Mouse (Mus musculus): ENCODE measurements around the gene Ptprcap. TPM values are rescaled to one million over a fixed set of nuclear protein-coding genes. Genes with fewer than 3 reads are reported as not detected.

The Ptprcap gene
- total RNA-seq, 2 experiments from 2014 or later, result 40.8 to 84.1 TPM

DNA sequence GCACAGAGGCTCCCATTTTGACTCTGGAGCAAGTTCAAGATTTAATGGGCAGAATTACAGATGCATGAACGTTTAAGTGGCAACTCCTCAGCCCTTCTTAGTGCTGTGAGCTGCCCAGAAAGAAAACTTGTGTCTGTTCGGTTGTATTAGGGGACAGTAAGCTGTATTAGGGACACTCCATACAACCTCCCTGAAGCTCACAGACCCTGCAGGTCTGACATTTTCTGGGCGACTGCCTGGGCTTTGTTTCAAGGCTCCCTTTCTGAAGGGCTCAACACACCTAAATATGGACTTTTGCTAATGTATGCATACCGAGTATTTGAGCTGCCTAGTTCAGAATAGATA, 10.1 kb downstream of the Ptprcap start:
- ATAC-seq (replicated peaks; ENCODE audit: poor library complexity, severe bottlenecking), result no peak

DNA sequence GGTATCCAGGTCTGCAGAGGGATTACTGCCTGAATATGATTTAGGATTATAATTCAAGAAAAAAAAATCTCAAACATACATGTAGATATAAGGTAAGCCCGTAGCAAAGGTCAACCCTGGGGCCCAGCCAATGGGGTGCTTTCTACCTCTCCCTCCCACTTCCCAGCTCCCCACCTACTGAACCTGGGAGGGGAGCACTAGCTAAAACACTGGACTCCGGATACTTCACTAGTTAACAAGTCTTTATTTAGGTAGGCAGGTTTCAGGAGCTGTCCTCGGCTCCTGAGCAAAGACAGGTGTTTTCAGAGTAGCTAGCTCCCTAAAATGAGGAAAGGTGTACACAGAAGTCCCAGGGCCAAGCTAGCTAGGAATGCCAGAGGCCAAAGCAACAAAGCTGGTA, 10.7 kb downstream of the Ptprcap start:
- no peak for ATAC-seq (replicated peaks; ENCODE audit: poor library complexity, severe bottlenecking)

DNA sequence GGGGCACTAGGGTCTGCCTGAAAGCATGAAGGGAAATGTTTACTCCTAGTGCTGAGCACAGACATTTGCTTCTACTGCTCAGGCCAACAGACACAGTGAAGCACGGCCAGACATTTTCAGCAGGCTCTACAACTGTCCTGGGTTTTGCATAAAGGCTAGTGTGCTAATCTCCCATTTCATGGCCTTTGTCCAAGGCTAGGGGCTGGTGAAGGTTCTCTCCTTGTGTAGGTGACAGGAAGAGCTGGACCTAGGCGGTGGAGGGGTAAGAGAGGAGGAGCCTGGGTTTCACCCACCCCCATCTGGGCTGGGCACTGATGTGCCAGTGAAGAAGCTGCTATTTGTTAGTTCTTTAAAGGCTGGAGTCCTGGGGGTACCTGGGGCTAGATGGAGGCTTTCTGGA, 11.3 kb downstream of the Ptprcap start:
- no peak for ATAC-seq (replicated peaks; ENCODE audit: poor library complexity, severe bottlenecking)

DNA sequence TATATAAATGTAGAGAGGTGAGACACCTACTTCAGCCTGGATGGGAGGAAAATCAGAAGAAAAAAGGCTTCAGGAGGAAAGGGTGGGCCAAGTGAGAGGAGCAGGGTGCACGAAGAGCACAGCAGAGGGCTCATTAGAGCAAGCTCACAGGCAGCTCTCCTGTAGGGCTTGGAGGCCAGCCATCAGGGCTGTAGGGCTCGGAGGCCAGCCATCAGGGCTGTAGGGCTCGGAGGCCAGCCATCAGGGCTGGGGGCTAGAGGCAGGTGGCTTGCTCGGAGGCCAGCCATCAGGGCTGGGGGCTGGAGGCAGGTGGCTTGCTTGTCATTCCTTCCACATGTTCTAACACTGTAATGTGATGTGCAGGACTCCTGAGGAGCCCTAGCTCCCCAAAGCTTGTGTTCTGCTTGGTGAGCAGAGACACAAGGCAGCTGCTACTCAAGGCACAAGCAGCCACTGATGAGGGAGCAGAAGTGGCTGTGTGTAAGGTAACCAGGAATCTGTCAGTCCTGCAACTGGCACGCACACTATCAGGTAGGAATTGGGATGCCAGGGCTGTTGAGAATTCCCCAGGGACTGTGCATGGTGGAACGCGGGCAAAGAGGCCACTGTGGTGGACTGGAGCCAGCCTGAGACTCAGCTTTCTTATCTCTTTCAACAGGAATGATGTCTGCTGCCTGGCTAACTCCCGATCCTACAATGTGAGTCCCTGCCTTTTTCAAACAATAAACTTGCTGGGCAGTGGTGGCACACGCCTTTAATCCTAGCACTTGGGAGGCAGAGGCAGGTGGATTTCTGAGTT, 13.5 kb downstream of the Ptprcap start:
- no peak for ATAC-seq (replicated peaks; ENCODE audit: poor library complexity, severe bottlenecking)

DNA sequence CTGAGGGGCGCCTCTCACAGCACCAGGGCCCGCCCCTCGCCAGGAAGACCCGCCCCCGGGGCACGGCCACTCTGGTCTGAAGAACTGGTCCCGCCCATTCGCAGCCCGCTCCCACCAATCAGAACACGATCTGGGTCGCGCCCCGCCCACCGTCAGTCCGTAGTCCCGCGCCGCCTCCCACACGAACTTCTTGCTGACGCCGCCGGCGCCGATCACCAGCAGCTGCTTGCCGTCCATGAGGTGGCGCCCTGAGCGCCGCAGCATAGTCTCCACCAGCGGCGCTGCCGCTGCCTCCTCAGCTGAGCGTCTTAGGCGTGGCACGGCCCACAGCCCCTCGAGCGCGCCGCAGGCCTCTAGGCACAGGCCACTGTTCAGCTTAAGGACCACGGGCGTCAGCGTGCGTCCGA, 16.0 kb downstream of the Ptprcap start:
- ATAC-seq (replicated peaks; ENCODE audit: poor library complexity, severe bottlenecking), result peak; percentile 93

DNA sequence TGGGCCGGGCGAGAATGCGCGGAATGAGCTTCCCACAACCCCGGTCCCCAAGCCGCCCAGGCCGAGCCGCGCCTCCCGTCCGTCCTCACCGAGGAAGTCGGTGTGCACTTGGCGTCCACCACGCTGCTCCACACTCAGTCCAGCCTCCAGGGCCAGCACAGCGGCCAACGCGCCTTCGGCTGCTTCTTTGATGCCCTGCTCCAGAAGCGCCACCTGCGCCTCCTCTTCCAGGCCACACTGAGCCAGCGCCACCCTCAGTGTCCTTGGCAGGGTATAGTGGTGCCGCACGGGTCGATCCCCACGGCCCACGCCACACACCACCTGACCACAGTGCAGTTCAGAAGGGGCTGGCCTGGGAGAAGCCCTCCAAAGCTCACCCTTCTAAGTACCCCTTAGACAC, 16.4 kb downstream of the Ptprcap start:
- ATAC-seq (replicated peaks; ENCODE audit: poor library complexity, severe bottlenecking), result no peak; the same call in 1 of the 2 replicates

DNA sequence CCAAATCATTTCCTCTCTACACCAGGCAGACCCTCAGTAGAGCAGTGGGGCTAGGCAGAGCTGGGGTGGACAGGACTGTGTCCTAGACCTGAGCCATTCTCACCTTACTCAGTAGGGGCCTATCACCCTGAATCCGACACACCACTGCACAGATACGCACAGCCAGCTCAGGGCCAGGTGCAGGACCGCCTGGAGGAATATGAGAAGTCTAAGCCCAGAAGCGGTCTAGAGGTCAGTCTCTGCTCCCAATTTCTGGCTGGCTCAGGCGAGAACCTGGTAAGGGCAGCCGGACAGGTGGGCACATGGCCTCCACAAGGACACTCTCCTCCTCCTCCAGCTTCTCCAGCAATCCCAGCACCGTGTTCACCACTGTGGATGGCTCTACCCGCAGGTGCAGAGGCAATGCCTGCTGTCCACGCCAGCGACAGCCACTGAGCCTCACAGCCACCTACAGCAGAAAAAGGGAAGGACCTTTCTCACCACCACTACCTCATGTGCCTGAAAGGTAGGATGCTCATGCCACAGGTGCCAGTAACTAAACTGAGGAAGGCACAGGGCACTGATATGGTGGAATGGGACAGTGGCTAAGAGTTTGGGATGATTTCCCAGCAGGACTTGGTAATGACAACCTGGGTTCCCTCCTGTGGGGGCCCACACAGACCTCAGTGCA, 17.5 kb downstream of the Ptprcap start:
- ATAC-seq (replicated peaks; ENCODE audit: poor library complexity, severe bottlenecking), result no peak

DNA sequence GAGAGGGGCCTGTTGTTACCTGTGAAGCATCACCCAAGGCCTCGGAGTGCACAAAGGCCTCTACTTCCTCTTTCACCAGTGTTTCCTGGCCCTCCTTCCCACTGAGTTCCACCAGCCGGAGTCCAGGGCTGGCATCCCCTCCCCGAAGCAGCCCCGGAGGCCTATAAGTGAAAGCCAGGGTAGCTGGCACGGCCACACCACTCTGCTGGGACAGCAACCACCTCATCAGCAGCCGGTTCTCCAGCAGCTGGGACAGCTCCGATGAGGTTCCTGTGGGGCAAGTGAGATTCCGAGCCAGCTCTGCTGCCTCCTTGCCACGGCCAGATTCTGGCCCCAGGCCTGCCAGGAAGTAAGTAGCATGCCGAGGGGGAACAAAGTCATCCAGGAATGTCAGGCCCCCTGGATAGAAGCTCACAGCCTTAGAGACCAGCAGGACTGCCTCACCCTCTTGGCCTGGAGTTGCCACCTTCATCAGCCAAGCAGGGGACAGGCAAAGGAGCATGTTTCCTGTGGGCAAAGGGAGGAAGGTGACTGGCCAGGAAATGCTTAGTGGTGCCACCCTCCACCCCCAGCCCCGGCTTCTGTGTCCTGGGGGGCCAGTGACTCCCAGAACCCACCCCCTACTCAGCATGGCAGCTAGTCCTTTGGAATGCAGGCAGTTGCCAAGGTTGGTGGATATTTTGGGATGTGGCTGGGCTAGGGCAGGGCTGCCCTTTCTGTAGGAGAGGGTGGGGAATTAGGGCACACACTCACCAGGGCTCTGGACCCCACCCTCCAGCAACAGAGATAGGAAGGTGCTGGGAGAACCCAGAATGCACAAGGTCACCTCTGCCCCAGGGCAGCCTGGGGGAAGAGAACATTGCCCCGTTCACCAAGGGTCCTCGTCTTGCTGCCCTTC, 18.2 kb downstream of the Ptprcap start:
- ATAC-seq (replicated peaks; ENCODE audit: poor library complexity, severe bottlenecking), result peak; percentile 35

DNA sequence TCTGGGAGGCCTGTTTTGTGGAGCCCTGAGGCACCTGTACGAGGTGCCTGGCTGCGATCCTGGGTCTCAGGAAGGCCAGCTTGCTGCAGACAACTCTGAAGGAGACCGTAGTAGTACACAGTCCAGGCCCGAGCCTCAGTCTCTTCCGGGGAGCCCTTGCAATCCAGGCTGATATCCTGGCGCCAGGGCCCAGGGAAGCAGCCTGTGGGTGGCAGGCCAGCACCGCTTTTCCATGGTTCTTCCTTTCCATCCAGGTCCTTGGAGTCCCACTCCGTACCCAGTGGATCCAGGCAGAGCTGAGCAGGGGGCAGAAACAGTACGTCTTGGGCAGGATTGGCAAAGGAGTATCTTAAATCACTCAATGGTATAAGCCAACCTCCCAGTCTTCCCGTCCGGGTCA, 19.5 kb downstream of the Ptprcap start:
- no peak for ATAC-seq (replicated peaks; ENCODE audit: poor library complexity, severe bottlenecking)

DNA sequence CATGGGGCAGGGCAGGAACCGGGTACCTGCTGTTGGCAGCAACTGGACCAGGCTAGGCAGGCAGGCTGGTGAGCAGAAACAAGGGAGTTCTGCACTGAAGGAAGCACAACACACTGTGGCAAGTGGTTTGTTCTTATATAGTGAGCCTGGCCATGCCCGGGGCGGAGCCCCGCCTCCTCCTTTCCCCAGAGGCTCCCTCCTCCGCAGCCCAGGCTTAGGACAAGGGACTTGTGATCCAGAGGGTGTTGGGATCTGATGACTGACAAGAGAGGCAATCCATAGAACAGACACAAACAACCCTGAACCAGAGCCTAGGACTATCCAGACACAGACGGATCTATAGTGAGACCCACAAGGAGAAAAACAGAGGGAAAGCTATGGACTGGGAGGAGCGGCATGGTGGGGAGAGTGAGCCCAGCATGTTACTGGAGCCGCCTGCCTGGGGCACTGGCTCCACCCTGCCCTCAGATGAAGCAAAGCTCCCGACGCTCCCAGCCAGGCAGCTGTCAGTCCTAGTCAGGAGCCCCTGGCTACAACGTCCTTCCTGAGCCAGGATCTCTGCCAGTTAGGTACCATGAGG, 22.1 kb downstream of the Ptprcap start, which contains the start of gene Carns1:
Gene Carns1, minus strand, starts transcription at position 112 of the 580 bp plus-strand sequence.
- no peak for ATAC-seq (replicated peaks; ENCODE audit: poor library complexity, severe bottlenecking)

DNA sequence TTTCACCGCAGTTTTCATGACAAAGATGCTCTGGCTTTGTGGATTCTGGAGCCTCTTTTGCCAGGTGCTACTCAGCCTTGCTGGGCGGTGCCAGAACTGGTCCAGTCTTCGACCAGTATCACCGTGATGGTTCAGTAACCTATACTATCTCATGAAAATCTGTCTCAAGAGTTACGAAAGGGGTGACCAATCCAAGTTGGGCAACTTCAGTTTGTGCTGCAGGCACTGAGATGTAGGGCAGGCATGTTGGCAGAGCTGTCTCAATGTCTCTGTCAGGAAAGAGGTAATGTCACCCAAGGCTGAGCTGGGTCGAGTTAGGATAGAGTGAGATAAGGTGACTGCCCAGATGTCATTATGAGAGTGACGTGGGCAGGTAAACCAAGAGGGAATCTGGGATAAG, 27.0 kb downstream of the Ptprcap start:
- peak; percentile 31 for ATAC-seq (replicated peaks; ENCODE audit: poor library complexity, severe bottlenecking)

DNA sequence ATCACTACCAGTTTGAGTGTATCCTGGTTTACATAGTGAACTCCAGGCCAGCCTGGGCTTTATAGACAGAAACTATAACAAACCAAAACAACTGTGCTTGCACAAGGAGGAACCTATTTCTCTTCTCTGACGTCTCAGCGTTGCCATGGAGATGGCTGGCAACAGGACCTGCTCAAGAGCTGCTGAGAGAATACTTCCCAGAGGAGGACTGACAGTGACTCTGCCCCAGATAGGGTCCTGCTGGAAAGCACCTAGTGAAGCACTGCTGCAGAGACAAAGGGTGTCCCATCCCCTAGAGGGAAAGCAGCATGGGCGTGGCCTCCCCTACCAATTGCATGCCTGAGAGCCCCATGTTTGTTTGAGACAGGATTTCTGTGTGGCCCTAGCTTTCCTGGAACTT, 28.5 kb downstream of the Ptprcap start:
- peak; percentile 73 for ATAC-seq (replicated peaks; ENCODE audit: poor library complexity, severe bottlenecking)

DNA sequence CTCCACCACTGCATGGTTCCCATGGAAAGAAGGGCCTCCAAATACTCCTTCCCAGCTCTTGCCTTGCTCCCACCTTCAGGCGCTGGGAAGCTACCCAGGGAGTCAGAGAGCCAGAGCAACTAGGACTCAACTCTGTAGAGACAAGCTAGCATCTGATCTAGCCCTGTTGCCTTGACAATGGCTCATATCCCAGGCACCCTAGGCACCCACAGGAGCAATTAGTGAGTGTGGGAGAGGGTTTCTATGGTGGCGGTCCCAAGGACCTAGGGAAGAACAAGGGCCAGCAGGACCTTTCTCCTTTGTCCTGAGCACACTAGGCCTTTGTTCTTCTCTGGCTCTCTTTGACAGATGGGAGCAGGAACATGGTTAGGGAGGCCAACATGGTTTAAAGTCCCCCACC, 30.3 kb downstream of the Ptprcap start:
- ATAC-seq (replicated peaks; ENCODE audit: poor library complexity, severe bottlenecking), result no peak

DNA sequence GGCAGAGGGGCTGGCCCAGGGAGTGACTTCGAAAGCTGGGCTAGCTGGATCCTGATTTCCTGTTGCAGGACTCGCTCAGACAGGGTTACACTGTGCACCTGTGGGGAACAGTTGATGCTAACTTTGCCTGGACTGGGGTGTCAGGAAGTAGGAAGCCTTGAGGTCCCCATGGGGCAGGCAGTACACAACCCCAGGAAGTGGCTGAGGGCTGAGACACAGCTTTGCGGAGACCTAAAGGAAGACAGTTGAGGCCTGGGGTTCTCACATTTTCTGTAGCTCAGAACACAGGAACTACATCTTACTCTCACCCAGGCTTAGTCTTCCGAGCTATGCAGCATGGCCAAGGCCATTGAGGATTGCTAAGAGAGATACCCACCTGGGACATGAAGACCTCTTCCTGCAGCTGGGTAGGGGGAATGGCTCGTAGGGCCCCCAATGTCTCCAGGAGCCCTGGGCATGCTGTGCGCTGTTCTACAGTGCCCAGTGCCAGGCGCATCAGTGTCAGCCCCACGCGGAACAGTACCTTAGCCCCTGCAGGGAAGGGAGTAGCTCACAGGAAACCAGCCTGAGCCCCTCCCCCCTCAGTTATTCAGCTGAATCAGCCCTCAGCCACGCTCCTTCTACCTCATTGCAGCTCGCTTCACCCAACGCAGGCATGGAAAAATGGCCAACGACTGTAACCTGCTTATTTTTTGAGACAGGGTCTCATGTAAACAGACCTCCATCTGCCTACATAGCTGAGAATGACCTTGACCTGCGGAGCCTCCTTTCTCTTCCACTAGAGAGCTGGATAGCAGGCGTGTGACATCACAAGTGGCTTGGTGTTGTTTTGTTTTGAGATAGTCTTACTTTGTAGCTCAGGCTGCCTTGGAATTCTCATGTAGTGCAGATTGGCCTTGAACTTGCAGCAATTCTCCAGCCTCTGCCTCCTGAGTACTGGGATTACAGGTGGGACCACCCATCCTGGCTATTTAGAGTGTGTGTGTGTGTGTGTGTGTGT, 31.9 kb downstream of the Ptprcap start:
- ATAC-seq (replicated peaks; ENCODE audit: poor library complexity, severe bottlenecking), result peak; percentile 57

DNA sequence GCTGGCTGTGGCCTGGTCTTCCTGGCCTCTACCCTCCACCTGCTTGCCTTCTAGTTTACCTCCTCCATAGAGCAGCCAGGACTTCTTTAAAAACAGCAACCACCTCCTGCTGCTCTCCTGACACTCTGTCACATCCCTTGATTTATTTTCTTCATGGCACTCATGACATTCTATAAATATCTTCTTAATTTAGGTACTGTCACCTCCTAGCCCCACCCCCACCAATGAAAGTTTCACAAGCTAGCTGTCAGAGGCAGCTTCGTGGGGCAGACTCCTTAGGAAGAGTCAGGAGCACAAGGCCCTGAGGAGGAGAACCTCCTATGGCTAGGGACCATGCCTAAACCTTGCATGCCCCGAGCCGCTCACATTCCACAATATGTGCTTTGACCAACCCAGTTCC, 33.9 kb downstream of the Ptprcap start:
- no peak for ATAC-seq (replicated peaks; ENCODE audit: poor library complexity, severe bottlenecking)

DNA sequence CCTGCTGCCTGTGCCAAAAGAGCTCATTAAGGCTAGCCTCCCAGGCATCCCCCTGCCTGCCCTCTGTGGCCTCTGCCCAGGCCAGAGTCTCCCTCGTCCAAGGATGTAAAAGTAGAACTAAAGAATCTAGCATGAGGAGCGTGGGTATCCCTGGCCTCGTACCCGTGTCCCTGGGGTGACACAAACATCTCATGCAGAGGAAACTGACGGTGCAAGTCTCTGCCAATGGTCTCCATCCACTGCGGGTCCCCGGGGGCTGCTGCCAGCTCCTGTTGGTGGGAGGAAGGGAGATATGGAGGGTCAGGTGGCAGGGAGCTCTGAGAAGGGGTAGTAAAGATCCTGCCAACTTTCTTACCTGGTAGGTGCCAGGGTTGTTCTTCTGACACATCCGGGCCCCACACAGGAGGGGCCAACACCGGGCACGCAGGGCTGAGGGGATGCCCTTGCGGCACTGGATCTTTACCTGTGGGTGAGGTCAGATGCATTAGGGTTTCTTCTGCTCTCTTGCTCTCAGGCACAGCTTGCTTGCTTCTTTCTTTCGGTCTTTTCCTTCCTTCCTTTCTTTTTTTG, 35.7 kb downstream of the Ptprcap start:
- no peak for ATAC-seq (replicated peaks; ENCODE audit: poor library complexity, severe bottlenecking)

DNA sequence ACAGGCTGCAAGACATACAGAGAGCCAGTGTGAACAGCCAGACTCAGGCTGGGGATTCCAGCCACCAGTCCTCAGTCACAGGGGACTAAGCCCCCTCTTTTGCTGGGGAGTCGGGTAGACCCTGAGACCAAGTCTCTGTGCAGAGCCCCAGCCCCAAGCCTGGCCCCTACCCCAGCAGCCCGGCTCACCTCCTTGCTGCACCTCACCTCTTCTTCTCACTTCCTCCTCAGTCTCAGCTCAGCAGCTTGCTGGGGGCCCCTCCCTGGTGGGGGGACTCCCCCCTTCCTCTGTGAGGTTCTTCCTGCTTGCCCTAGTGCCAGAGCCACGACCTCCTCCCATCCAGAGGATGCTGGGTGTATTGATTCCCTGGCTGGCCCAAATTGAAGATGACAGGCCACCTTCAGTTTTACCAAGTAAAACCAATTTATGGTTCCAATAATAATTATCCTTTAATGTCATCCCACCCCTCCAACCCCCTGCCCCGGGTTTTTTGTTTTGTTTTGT, 37.5 kb downstream of the Ptprcap start, which contains the start of gene Tbc1d10c:
Gene Tbc1d10c, minus strand, starts transcription at position 454 of the 504 bp plus-strand sequence.
- peak; percentile 62 for ATAC-seq (replicated peaks; ENCODE audit: poor library complexity, severe bottlenecking)

DNA sequence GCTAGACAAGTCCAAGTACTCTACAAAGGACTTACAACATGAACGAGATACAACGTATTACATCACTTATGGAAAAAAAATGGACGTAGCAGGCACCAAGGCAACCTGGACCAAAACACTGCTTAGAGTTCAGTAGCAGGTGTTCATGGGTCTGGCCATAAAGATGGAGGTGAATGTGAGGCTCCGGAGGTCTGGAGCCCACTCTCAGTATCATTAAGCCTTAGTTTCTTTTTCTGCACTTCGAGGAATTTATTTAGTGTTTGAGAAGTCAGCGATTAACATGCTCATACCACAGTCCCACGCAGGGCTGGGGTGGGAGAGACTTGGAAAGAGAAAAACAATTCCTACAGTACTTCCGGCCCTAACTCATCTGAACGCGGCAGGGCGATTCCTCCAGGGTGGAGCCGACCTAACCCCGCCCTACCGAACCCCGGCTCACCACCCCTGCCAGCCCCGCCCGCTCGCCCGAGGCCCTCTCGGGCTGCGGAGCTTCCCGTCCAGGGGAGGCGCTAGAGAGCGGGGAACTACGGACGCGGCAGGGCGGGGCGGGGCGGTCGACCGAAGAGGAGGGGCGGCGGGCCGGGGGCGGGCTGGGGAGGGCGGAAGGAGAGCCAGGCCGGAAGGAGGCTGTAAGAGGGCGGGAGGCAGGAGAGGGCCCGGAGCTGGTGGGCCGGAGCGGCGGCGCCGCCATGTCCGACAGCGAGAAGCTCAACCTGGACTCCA, 38.3 kb downstream of the Ptprcap start, which contains the start of gene Ppp1ca:
Gene Ppp1ca, plus strand, starts transcription at position 538 of the 723 bp plus-strand sequence.
- ATAC-seq (replicated peaks; ENCODE audit: poor library complexity, severe bottlenecking), result peak; percentile 88

Data from granulocyte monocyte progenitor cell, adult 5-6 weeks (primary cell).